Mouse (Mus musculus) kidney, embryonic 14.5 days (tissue): ENCODE results near the gene Tulp2. TPM values are rescaled to one million over a fixed set of nuclear protein-coding genes. Genes with fewer than 3 reads are reported as not detected.
"Not testable (repeated sequence)": the region's sequence is repeated elsewhere in the genome, so short reads cannot be mapped to it uniquely, and the experiment has no call there.

ENCODE experiments used
- ATAC-seq: fragments of 200-750 bp; cut with Nextera tagmentation; 2 replicates; pipeline ENCODE4 v1.8.0; 2017; ENCODE audit warnings: moderate number of reproducible peaks, mild to moderate bottlenecking, moderate TSS enrichment, moderate library complexity; ENCODE audit not compliant: low FRiP score, low TSS enrichment
- H3K27ac ChIP-seq: fragments of 300-500 bp; sonication (generic); 2 replicates; pipeline ENCODE4 v1.5.1; 2014; ENCODE audit warnings: low read depth, mild to moderate bottlenecking, low read length, moderate library complexity, mixed read lengths
- H3K27me3 ChIP-seq: fragments of 300-500 bp; sonication (generic); 2 replicates; pipeline ENCODE4 v1.6.1; 2014; ENCODE audit warnings: mild to moderate bottlenecking, low read length; ENCODE audit not compliant: control insufficient read depth, insufficient read depth
- H3K36me3 ChIP-seq: fragments of 300-500 bp; sonication (generic); 2 replicates; pipeline ENCODE4 v1.6.1; 2014; ENCODE audit warnings: low read length, mixed read lengths; ENCODE audit not compliant: control insufficient read depth, insufficient read depth
- H3K4me1 ChIP-seq: fragments of 300-500 bp; sonication (generic); 2 replicates; pipeline ENCODE4 v1.6.1; 2014; ENCODE audit warnings: low read length, mixed read lengths; ENCODE audit not compliant: control insufficient read depth, insufficient read depth
- H3K4me2 ChIP-seq: fragments of 300-500 bp; sonication (generic); replicated peaks from 2 replicates; pipeline ENCODE4 v1.6.1; 2014; ENCODE audit warnings: low read depth, mild to moderate bottlenecking, low read length
- H3K4me3 ChIP-seq: fragments of 300-500 bp; sonication (generic); 2 replicates; pipeline ENCODE4 v1.5.1; 2014; ENCODE audit warnings: mild to moderate bottlenecking, low read length
- H3K9ac ChIP-seq: fragments of 300-500 bp; sonication (generic); 2 replicates; pipeline ENCODE4 v1.6.1; 2014; ENCODE audit warnings: low read depth, mild to moderate bottlenecking, low read length, moderate library complexity
- H3K9me3 ChIP-seq: fragments of 300-500 bp; sonication (generic); 2 replicates; pipeline ENCODE4 v1.6.1; 2016; ENCODE audit warnings: low read length; ENCODE audit not compliant: control insufficient read depth
- WGBS: fragments of 180-500 bp; shearing (Covaris S2); extraction: QIAGEN DNeasy Blood & Tissue Kit; methylation state at CpG from one replicate; pipeline ENCODE4 v1.1.7; 2014; 5-methylcytosine and 5-hydroxymethylcytosine counted together
- polyA plus RNA-seq: library from polyadenylated mRNA; unstranded; fragments of >200 nt; fragmentation: Nextera tagmentation; extraction: Ambion mirVana; gene quantifications from 2 replicates; pipeline ENCODE4 v1.2.1, GENCODE M21; 2014

Tulp2 gene
- polyA plus RNA-seq, 1 experiment from 2014 or later: 0.64 TPM

GRCm38 (mm10) chr7:45508561-45508960 is 26.9 kb downstream of the Tulp2 start:
- peak overlapping the region; percentile 62; the same call in 1 of the 2 replicates for H3K4me3 ChIP-seq
- no peaks in the 10 kb centered on the region for H3K27me3 ChIP-seq
- 46% methylated on average over 6 of the region's 6 CpGs for WGBS
- H3K27ac ChIP-seq: no peak overlapping the region; the same call in 1 of the 2 replicates
- peaks cover 17% of the 10 kb centered on the region for H3K4me1 ChIP-seq
- peak overlapping the region; percentile 29; the same call in 1 of the 2 replicates for H3K9ac ChIP-seq
- H3K4me2 ChIP-seq: peak overlapping the region; percentile 91
- ATAC-seq: no peak
- H3K9me3 ChIP-seq: no peaks in the 10 kb centered on the region
- H3K36me3 ChIP-seq: peaks cover 22% of the 10 kb centered on the region

DNA sequence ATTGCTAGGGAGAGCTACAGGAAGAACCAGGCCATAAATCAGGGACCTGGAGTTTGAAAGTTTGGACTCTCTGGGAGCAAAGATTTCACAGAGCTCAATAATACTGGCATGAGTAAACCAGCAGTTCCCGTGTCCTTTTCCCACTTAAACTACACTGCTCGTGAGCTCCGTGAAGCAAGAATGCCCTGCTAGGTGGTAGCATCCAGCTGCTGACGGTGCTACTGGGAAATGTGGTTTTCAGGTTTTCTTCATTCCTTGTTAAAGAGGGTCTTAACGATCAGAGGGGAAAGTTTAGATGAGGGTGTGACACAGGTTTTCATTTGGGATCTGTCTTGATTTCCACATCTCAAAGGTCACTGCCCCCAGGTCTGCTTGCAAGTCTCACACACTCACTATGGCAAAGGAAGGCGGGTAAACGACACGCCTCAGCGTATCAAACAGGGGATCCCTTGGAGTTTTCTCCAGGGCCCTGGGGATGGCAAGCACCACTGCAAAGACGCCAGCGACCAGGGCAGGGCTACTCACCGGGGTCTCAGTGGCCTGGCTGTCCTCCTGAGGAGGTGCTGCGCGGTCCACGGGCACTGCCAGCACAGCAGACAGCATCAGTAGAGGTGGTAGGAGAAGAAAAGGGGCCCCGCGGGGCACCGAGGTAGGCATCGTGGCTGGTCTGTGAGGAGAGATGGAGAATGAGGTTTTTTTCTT is 27.7 kb downstream of the Tulp2 start:
- Histone ChIP-seq H3K4me3 (peak overlapping the region; percentile 62), H3K4me1 (peaks cover 17% of the 10 kb centered on the region), H3K4me2 (peak overlapping the region; percentile 91), H3K27me3 (no peaks in the 10 kb centered on the region), H3K27ac (peak overlapping the region; percentile 92; the same call in 1 of the 2 replicates), H3K9ac (peak overlapping the region; percentile 75), H3K9me3 (no peaks in the 10 kb centered on the region), H3K36me3 (peaks cover 18% of the 10 kb centered on the region)
- 16% methylated on average over 19 of the region's 19 CpGs for WGBS
- ATAC-seq: peak; percentile 15; the same call in 1 of the 2 replicates

- WGBS: under 1% methylated on average over 44 of the region's 44 CpGs
- H3K9me3 ChIP-seq: no peaks in the 10 kb centered on the region
- peak; percentile 83 for ATAC-seq
Observed at GRCm38 (mm10) chr7:45509912-45510787, 28.5 kb downstream of the Tulp2 start, which contains the start of gene Nucb1. Gene Nucb1, minus strand, starts transcription at chr7:45510406.

GRCm38 (mm10) chr7:45514411-45514810 is 32.7 kb downstream of the Tulp2 start:
- WGBS: 80% methylated on average over 7 of the region's 7 CpGs
- H3K27ac ChIP-seq: no peak overlapping the region

More at GRCm38 (mm10) chr7:45509912-45510787, 28.5 kb downstream of the Tulp2 start, which contains the start of gene Nucb1:
- Histone ChIP-seq H3K4me2 (peak within 1 kb of the TSS; percentile 91), H3K4me1 (peaks cover 18% of the 10 kb centered on the region), H3K9ac (peak within 1 kb of the TSS; percentile 75), H3K4me3 (peak within 1 kb of the TSS; percentile 62), H3K27ac (peak within 1 kb of the TSS; percentile 92), H3K27me3 (no peaks in the 10 kb centered on the region), H3K36me3 (peaks cover 18% of the 10 kb centered on the region)

GRCm38 (mm10) chr7:45515436-45515835 is 33.8 kb downstream of the Tulp2 start:
- peak overlapping the region; percentile 11 for H3K4me2 ChIP-seq
- no peak overlapping the region for H3K9ac ChIP-seq
- WGBS: 28% methylated on average over 16 of the region's 16 CpGs
- peak; percentile 53 for ATAC-seq
- H3K27me3 ChIP-seq: no peaks in the 10 kb centered on the region
- no peaks in the 10 kb centered on the region for H3K36me3 ChIP-seq
- H3K4me1 ChIP-seq: peaks cover 3% of the 10 kb centered on the region
- H3K27ac ChIP-seq: peak overlapping the region; percentile 51
- no peaks in the 10 kb centered on the region for H3K9me3 ChIP-seq
- H3K4me3 ChIP-seq: no peak overlapping the region

More at GRCm38 (mm10) chr7:45514411-45514810, 32.7 kb downstream of the Tulp2 start:
- no peaks in the 10 kb centered on the region for H3K36me3 ChIP-seq
- H3K27me3 ChIP-seq: no peaks in the 10 kb centered on the region
- H3K9ac ChIP-seq: no peak overlapping the region
- H3K9me3 ChIP-seq: no peaks in the 10 kb centered on the region
- ATAC-seq: no peak
- H3K4me2 ChIP-seq: no peak overlapping the region
- H3K4me3 ChIP-seq: no peak overlapping the region
- peaks cover 6% of the 10 kb centered on the region for H3K4me1 ChIP-seq

- H3K4me2 ChIP-seq, H3K4me3 ChIP-seq, H3K36me3 ChIP-seq, H3K27ac ChIP-seq, H3K9me3 ChIP-seq, H3K4me1 ChIP-seq, H3K27me3 ChIP-seq, H3K9ac ChIP-seq, ATAC-seq: not testable (repeated sequence)
- WGBS: 77% methylated on average over 5 of the region's 5 CpGs
Observed at GRCm38 (mm10) chr7:45516846-45517245, 35.2 kb downstream of the Tulp2 start.

GRCm38 (mm10) chr7:45518618-45519017 is 36.9 kb downstream of the Tulp2 start:
- no peak overlapping the region for H3K9ac ChIP-seq
- no peak overlapping the region for H3K4me2 ChIP-seq
- H3K9me3 ChIP-seq: no peaks in the 10 kb centered on the region
- H3K27me3 ChIP-seq: no peaks in the 10 kb centered on the region
- no peak for ATAC-seq
- H3K4me3 ChIP-seq: no peak overlapping the region
- H3K36me3 ChIP-seq: peaks cover 2% of the 10 kb centered on the region; the same call in 1 of the 2 replicates
- H3K4me1 ChIP-seq: peaks cover 13% of the 10 kb centered on the region
- no peak overlapping the region for H3K27ac ChIP-seq
- WGBS: 91% methylated on average over 16 of the region's 16 CpGs

DNA sequence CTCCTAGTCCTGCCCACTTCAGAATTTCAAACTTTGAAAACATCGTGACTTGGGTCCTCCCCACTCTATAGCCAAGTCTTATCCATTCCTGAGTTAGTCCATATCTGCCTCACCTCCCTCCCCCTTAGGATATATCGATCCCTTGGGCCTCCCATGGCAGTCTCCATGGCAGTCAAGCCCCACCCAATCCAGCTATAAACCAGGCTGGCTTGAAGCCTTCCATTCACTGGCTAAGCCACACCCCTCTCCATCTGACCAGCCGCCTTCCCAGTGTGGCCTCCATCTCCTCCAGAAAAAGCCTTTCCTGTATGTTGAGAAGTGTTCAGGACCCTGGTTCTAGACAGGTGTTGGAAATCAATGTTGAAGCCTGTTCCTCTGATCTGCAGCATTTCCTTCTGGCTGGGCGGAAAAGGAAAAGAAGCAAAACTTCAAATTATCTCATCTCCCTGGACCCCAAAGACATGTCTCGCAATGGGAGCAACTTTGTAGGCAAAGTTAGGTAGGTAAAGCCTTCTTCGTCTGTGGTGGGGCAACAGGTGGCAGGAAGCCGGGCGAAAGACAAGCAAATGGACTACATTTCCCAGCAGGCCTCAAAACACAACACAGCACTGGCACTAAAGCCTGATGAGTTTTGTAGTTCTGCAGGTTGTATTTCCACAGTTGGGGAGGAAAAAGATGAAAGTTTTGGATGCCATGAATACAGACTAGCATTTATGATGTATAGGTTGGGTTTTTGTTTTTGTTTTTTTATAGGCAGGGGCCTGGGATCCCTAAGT is 37.9 kb downstream of the Tulp2 start:
- Histone ChIP-seq H3K4me1 (peaks cover 17% of the 10 kb centered on the region), H3K9ac (no peak overlapping the region), H3K27ac (no peak overlapping the region), H3K4me3 (no peak overlapping the region), H3K4me2 (no peak overlapping the region), H3K27me3 (no peaks in the 10 kb centered on the region), H3K36me3 (peaks cover 6% of the 10 kb centered on the region; the same call in 1 of the 2 replicates), H3K9me3 (no peaks in the 10 kb centered on the region)
- ATAC-seq: no peak
- 67% methylated on average over 8 of the region's 8 CpGs for WGBS
